9 mouse cellular contexts compared by ENCODE assay signal in the genomic region with DNA sequence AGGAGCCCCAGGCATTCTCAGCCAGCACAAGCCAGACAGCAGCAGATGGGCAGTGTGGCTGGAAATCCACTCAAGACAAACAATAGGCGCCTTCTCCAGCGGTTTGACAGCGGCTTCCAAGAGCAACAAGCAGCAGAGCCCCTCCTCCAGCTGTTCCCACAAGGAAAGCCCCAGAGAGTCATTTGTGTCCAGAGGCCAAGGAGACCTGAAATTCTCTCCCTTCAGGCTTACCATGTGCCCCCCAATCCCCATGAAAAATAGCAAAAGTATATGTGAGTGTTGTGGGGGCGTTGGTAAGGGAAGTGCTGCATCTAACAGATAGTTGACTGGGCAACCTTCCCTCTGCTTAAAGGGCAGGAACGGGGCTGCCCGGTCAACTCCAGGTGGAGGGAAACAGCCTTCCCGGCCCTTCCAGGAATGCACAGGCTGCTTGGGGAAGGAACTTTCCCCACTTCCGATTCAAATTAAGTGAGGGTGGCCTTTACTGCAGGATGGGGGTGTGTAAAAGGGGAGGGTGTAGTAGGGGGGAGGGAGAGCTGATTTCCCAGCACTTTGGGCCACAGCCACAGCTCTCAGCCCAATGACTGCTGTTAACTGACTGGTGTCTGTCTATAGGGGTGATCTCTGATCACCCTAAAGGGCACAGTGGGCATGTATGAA. TPM values are rescaled to one million over a fixed set of nuclear protein-coding genes. Genes with fewer than 3 reads are reported as not detected.
DNase-seq lines count a peak whose midpoint lies in the region; ATAC-seq and TF ChIP-seq lines count a peak whose summit lies in the region.
"Had no signal": no experiment of that assay in that cellular context is flagged by ENCODE, and none has a peak within 500 bp of the region (broad histone marks: within the 10 kb centered on the region; RNA-seq: fewer than 3 reads in every experiment).

No protein-coding gene starts in this region.

- no peaks in the 10 kb centered on the region for H3K27me3 ChIP-seq in lung, embryonic 15.5 days
- no peaks in the 10 kb centered on the region for H3K27me3 ChIP-seq in heart, adult 2 months (ENCODE audit: control insufficient read depth, insufficient read depth, low read length)
- no peaks in the 10 kb centered on the region for H3K27me3 ChIP-seq in neural tube, embryonic 14.5 days (ENCODE audit: control insufficient read depth, insufficient read depth, low read length)

- H3K27ac ChIP-seq in lung, embryonic 15.5 days = peak overlapping the region; percentile 71
- peak overlapping the region; percentile 68 for H3K27ac ChIP-seq in heart, adult 2 months
- peak overlapping the region; percentile 60 for H3K27ac ChIP-seq in neural tube, embryonic 14.5 days (ENCODE audit: low read depth, low read length)

- whole genome bisulfite sequencing in lung, embryonic 15.5 days = 8% methylated on average over 8 of the region's 8 CpGs
- 19% methylated on average over 8 of the region's 8 CpGs for WGBS in lung, adult 2 months
- WGBS in heart, adult 2 months = 26% methylated on average over 8 of the region's 8 CpGs
- WGBS in neural tube, embryonic 14.5 days = 6% methylated on average over 8 of the region's 8 CpGs

- H3K4me3 ChIP-seq in lung, embryonic 15.5 days = no peak overlapping the region
- H3K4me3 ChIP-seq in lung, adult 2 months (replicated peaks; ENCODE audit: extremely low read depth, low read depth, low read length) = no peak overlapping the region
- peak overlapping the region; percentile 59; the same call in 1 of the 2 replicates for H3K4me3 ChIP-seq in heart, adult 2 months
- no peak overlapping the region for H3K4me3 ChIP-seq in neural tube, embryonic 14.5 days (ENCODE audit: low read depth, low read length)

- no peaks in the 10 kb centered on the region for H3K79me2 ChIP-seq in heart, adult 2 months (replicated peaks; ENCODE audit: control insufficient read depth, insufficient read depth, low read length)

- intact Hi-C loops in heart, adult 2 months (cut with DNase I) = loop anchor here (5.0 kb wide), 2 partner anchors 37 to 47 kb away; no protein-coding TSS in a partner anchor

- no peak for TF ChIP-seq EP300 in heart, adult 2 months (IDR thresholded peaks at IDR 0.05; ENCODE audit: insufficient read depth, low read depth, low read length)

- no peaks in the 10 kb centered on the region for H3K9me3 ChIP-seq in lung, embryonic 15.5 days
- H3K9me3 ChIP-seq in neural tube, embryonic 14.5 days (ENCODE audit: control insufficient read depth, low read length) = no peaks in the 10 kb centered on the region

- no peak for DNase-seq in lung, adult 2 months
- peak; percentile 69 to 82 for DNase-seq in heart, adult 2 months
- DNase-seq in kidney, postnatal 4 days = peak; percentile 52 to 61
- DNase-seq in thymus, postnatal 0 days (ENCODE audit: low spot score) = no peak
- DNase-seq in urinary bladder, adult 2 months (ENCODE audit: low spot score) = no peak

- H3K4me2 ChIP-seq in lung, embryonic 15.5 days = peak overlapping the region; percentile 88
- peak overlapping the region; percentile 84; the same call in 1 of the 2 replicates for H3K4me2 ChIP-seq in neural tube, embryonic 14.5 days (ENCODE audit: low read depth, low read length)

- ATAC-seq in lung, embryonic 15.5 days (ENCODE audit: borderline replicate concordance, extremely low read depth, low FRiP score, low TSS enrichment) = no peak
- ATAC-seq in neural tube, embryonic 14.5 days (ENCODE audit: low read depth) = peak; percentile 15
- ATAC-seq in monocyte, adult 5-6 weeks (replicated peaks; ENCODE audit: insufficient number of reproducible peaks, low FRiP score, low TSS enrichment, poor library complexity, severe bottlenecking) = no peak
- ATAC-seq: Patski had no signal

- TF ChIP-seq POLR2A in lung, adult 2 months (IDR thresholded peaks at IDR 0.05; ENCODE audit: borderline replicate concordance, extremely low read depth, low read depth, low read length) = no peak
- TF ChIP-seq POLR2A in heart, adult 2 months (IDR thresholded peaks at IDR 0.05; ENCODE audit: insufficient read depth, low read depth, low read length) = no peak

- 0 out of 2 replicates have a peak overlapping the region, but pooled peaks have one; percentile 5 for H3K9ac ChIP-seq in lung, embryonic 15.5 days
- no peak overlapping the region for H3K9ac ChIP-seq in heart, adult 2 months (ENCODE audit: low read depth, low read length)
- H3K9ac ChIP-seq in neural tube, embryonic 14.5 days (replicated peaks; ENCODE audit: low read depth, low read length) = no peak overlapping the region; the same call in 1 of the 2 replicates

- no peaks in the 10 kb centered on the region for H3K36me3 ChIP-seq in lung, embryonic 15.5 days
- no peaks in the 10 kb centered on the region for H3K36me3 ChIP-seq in heart, adult 2 months (ENCODE audit: control insufficient read depth, insufficient read depth, low read length)
- no peaks in the 10 kb centered on the region for H3K36me3 ChIP-seq in neural tube, embryonic 14.5 days (ENCODE audit: control insufficient read depth, insufficient read depth, low read length)

- peaks cover 50% of the 10 kb centered on the region for H3K4me1 ChIP-seq in lung, embryonic 15.5 days
- H3K4me1 ChIP-seq in lung, adult 2 months (ENCODE audit: control insufficient read depth, insufficient read depth, low read length) = peaks cover 16% of the 10 kb centered on the region
- peaks cover 10% of the 10 kb centered on the region for H3K4me1 ChIP-seq in heart, adult 2 months (ENCODE audit: control insufficient read depth, insufficient read depth, low read length)
- peaks cover 43% of the 10 kb centered on the region for H3K4me1 ChIP-seq in neural tube, embryonic 14.5 days (ENCODE audit: control insufficient read depth, insufficient read depth, low read length)

- no peak for TF ChIP-seq CTCF in lung, adult 2 months (IDR thresholded peaks at IDR 0.05; ENCODE audit: insufficient read depth, low read length)
- no peak for TF ChIP-seq CTCF in heart, adult 2 months (IDR thresholded peaks at IDR 0.05)

RNA-seq across cellular contexts. Expression of a gene that starts 0.9 kb away (rescaled TPM):
- 34.8 and 35.8 TPM in 2 replicates for polyA plus RNA-seq in lung, embryonic 15.5 days (2015; fragmentation: Nextera tagmentation; extraction: Ambion mirVana)
- 83.6 and 99.1 TPM in 2 replicates for polyA plus RNA-seq in lung, adult 2 months (2012; rRNA removed)
- total RNA-seq in heart, adult 2 months (2021) = 1 to 10 TPM; 3.2 to 4.0 TPM
- polyA plus RNA-seq in heart, adult 2 months (2012; rRNA removed) = 10.4 and 12.1 TPM in 2 replicates
- polyA plus RNA-seq in neural tube, embryonic 14.5 days (2014; fragmentation: Nextera tagmentation; extraction: Ambion mirVana) = 26.8 and 29.5 TPM in 2 replicates
- polyA plus RNA-seq in thymus, postnatal 0 days (2015; fragmentation: Nextera tagmentation; extraction: Ambion mirVana) = 1.4 and 1.6 TPM in 2 replicates
- total RNA-seq in monocyte, adult 5-6 weeks (2017) = not detected in 3 replicates
- 33.1 and 35.0 TPM in 2 replicates for polyA plus RNA-seq in urinary bladder, adult 2 months (2012; rRNA removed)
- polyA plus RNA-seq: Patski had no signal

Comparison
In these comparisons a context has a peak if more than half of its experiments do, and no peak if none do; other contexts are left out.
1. DNase-seq: peak in heart, adult 2 months (2 of 2) and kidney, postnatal 4 days (2 of 2); none in lung, adult 2 months (single experiment), thymus, postnatal 0 days (single experiment) and urinary bladder, adult 2 months (single experiment).
2. Peak in every context shown above with its lines, with median percentiles within 50 percentile points of each other: H3K27ac ChIP-seq.